Mouse (Mus musculus): ENCODE results near the gene Smg1. TPM values are rescaled to one million over a fixed set of nuclear protein-coding genes. Genes with fewer than 3 reads are reported as not detected.

Gene Smg1
- polyA plus RNA-seq (2012): 18.8 and 26.1 TPM in 2 replicates

DNA sequence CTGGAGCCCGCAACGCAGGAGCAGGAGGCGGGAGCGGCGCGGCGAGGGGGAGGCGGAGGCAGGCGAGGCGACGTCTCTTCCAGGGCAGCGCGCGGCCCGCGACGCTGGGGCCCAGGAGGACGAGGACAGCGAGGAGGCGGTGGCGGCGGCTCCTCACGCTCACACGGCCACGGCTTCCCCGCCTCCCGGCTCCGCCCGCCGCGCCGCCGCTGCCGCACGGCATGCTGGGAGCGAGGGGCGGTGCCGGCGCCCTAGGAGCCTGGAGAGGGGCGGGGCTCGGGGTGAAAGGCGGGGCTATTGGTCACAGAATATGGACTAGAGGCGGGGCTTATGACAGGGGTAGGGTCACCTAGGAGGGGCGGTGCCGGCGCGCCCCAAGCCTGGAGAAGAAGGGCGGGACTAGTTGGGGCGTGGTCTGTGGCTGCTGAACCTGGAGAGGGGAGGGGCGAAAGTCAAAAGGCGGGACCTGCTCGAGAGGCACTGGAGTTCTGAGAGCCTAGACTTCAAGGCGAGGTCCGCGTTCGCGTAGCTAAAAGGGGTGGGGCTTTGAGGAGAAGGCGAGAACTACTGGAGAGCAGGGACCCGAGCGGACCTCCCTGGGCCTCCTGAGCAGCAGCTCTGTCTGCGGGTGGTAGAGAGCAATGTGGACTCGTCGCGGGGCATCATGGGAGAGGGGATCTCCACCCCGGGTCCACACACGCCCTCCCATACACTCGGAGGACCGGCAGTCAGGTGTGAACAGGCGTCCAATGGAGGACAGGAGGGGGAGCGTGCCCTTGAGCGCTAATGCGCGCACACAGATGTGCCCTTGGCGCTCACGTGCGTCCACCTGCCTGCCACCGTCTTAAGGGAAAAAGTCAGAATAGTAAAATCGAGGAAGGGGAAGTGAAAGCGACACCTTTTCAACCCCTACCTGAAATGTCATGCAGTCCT lies at the start of gene Smg1:
Gene Smg1 (minus strand): TSS at position 218 of the 933 bp plus-strand sequence.

DNA sequence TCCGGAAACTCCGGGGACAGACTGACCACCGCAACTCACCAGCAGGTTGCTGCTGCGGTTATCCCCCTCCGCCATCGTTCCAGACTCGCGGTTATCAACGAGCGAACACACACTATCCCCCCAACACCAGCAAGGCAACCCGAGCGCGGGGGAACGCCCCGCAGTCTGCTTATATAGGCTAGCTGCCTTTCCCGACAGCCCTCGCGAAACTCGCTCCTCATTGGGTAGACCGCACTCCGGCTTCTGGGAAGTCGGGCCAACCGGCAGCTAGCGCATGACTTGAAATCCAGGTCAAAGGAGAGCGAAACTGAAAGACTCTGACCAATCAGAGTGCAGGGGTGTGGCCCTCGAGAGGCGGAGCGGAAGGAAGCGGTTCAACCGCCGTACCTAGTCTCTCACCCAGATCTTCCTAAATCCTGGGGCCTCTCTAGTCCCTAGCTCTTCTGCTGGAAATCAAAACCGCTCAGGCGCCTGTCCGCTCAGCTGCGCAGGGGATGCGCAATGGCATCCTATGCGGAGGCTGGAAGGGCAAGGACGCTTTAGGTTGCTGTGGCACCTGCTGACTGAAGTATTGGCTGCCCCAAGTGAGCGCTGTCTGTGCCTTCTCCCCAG lies 113.9 kb downstream of the Smg1 start, which contains the start of gene Arl6ip1:
Gene Arl6ip1 (minus strand): TSS at position 233 of the 612 bp plus-strand sequence.

DNA sequence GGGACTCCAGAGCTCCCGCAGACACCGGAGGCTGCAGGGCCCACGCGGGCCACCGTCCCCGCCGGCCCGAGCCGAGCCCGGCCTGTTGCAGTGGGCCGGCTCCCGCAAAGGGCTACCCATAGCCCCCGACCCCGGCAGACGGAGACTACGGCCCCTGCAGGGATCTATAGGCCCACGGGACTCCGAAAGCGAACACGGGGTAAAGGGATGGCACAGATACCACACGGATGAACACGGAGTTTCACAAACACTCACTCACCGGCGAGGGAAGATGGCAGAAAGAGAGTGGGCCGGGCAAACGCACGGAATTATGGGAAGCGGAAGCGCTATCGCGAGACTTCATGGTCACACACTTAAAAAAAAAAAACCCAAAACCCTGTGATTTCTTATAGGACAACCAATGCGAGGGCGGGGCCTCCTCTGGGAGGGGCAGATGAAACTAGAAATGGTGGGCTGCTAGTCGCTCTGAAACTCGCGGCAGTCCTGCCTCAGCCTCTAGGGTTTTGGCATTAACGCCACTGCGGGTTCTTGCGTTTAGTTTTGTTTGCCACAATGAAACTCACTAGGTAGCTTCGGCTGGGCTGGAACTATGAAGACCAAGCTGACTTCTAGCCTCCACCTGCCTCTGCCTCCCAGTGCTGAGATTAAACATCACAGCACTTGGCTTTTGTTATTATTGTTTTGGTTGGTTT lies 127.4 kb downstream of the Smg1 start, which contains the start of gene Rps15a:
Gene Rps15a (minus strand): TSS at position 312 of the 692 bp plus-strand sequence.

Other genes with a start within 250 kb of the Smg1 start
- 29.8 and 37.6 TPM in 2 replicates for gene Rps15a, start 127.5 kb downstream of the Smg1 start, polyA plus RNA-seq (2012)
- gene Arl6ip1, start 114.0 kb downstream of the Smg1 start, polyA plus RNA-seq (2012): 29.6 and 38.0 TPM in 2 replicates
- not detected in 2 replicates for gene Syt17, start 204.6 kb upstream of the Smg1 start, polyA plus RNA-seq (2012)
- 12.1 and 14.7 TPM in 2 replicates for gene Itpripl2, start 248.3 kb upstream of the Smg1 start, polyA plus RNA-seq (2012)

Data from megakaryocyte-erythroid progenitor cell, adult 5 weeks (primary cell).